Mouse (Mus musculus): ENCODE results near the gene Xpnpep2. TPM values are rescaled to one million over a fixed set of nuclear protein-coding genes. Genes with fewer than 3 reads are reported as not detected.
A peak's percentile ranks its signal among the peaks of the same experiment; 100 is the strongest.

Xpnpep2 gene
- polyA plus RNA-seq, 1 experiment from 2014 or later = 1.4 TPM

- Histone ChIP-seq H3K4me1 (ENCODE audit: control insufficient read depth, insufficient read depth, low read length) (no peaks in the 10 kb centered on the region), H3K27me3 (replicated peaks; ENCODE audit: control insufficient read depth, insufficient read depth, low read length) (no peaks in the 10 kb centered on the region), H3K9ac (ENCODE audit: low read length) (no peak overlapping the region), H3K9me3 (replicated peaks; ENCODE audit: control insufficient read depth, low read length) (no peaks in the 10 kb centered on the region), H3K4me3 (ENCODE audit: low read depth, low read length) (no peak overlapping the region), H3K4me2 (ENCODE audit: low read length) (no peak overlapping the region), H3K36me3 (ENCODE audit: control insufficient read depth, insufficient read depth, low read length) (no peaks in the 10 kb centered on the region), H3K27ac (ENCODE audit: low read depth, low read length) (no peak overlapping the region)
- WGBS = 66% methylated on average over 5 of the region's 5 CpGs
- ATAC-seq (no peak), DNase-seq (ENCODE audit: low spot score) (no peak)
These were observed 26.2 kb upstream of the Xpnpep2 start for GRCm38 (mm10) chrX:48082364-48082763.

GRCm38 (mm10) chrX:48092129-48092528 lies 16.4 kb upstream of the Xpnpep2 start:
- Histone ChIP-seq H3K4me1 (ENCODE audit: control insufficient read depth, insufficient read depth, low read length) (no peaks in the 10 kb centered on the region), H3K36me3 (ENCODE audit: control insufficient read depth, insufficient read depth, low read length) (no peaks in the 10 kb centered on the region), H3K27me3 (replicated peaks; ENCODE audit: control insufficient read depth, insufficient read depth, low read length) (no peaks in the 10 kb centered on the region), H3K4me2 (ENCODE audit: low read length) (no peak overlapping the region), H3K9ac (ENCODE audit: low read length) (no peak overlapping the region), H3K27ac (ENCODE audit: low read depth, low read length) (no peak overlapping the region), H3K9me3 (replicated peaks; ENCODE audit: control insufficient read depth, low read length) (no peaks in the 10 kb centered on the region), H3K4me3 (ENCODE audit: low read depth, low read length) (no peak overlapping the region)
- 57% methylated on average over 10 of the region's 10 CpGs for WGBS
- DNase-seq (ENCODE audit: low spot score) (peak; percentile 5), ATAC-seq (no peak)

GRCm38 (mm10) chrX:48093555-48093954 lies 15.0 kb upstream of the Xpnpep2 start:
- Histone ChIP-seq H3K9ac (ENCODE audit: low read length) (no peak overlapping the region), H3K36me3 (ENCODE audit: control insufficient read depth, insufficient read depth, low read length) (no peaks in the 10 kb centered on the region), H3K27ac (ENCODE audit: low read depth, low read length) (no peak overlapping the region), H3K4me2 (ENCODE audit: low read length) (no peak overlapping the region), H3K27me3 (replicated peaks; ENCODE audit: control insufficient read depth, insufficient read depth, low read length) (no peaks in the 10 kb centered on the region), H3K9me3 (replicated peaks; ENCODE audit: control insufficient read depth, low read length) (no peaks in the 10 kb centered on the region), H3K4me3 (ENCODE audit: low read depth, low read length) (no peak overlapping the region), H3K4me1 (ENCODE audit: control insufficient read depth, insufficient read depth, low read length) (no peaks in the 10 kb centered on the region)
- ATAC-seq (no peak), DNase-seq (ENCODE audit: low spot score) (no peak)
- WGBS = 57% methylated on average over 3 of the region's 3 CpGs

- no peaks in the 10 kb centered on the region for H3K36me3 ChIP-seq (ENCODE audit: control insufficient read depth, insufficient read depth, low read length)
- 65% methylated on average over 4 of the region's 4 CpGs for WGBS
- ATAC-seq = no peak
- no peaks in the 10 kb centered on the region for H3K27me3 ChIP-seq (replicated peaks; ENCODE audit: control insufficient read depth, insufficient read depth, low read length)
- no peak overlapping the region for H3K4me3 ChIP-seq (ENCODE audit: low read depth, low read length)
- H3K27ac ChIP-seq (ENCODE audit: low read depth, low read length) = no peak overlapping the region
- H3K4me1 ChIP-seq (ENCODE audit: control insufficient read depth, insufficient read depth, low read length) = no peaks in the 10 kb centered on the region
- no peak overlapping the region for H3K9ac ChIP-seq (ENCODE audit: low read length)
- H3K9me3 ChIP-seq (replicated peaks; ENCODE audit: control insufficient read depth, low read length) = no peaks in the 10 kb centered on the region
- DNase-seq (ENCODE audit: low spot score) = no peak
- no peak overlapping the region for H3K4me2 ChIP-seq (ENCODE audit: low read length)
These were observed 13.9 kb upstream of the Xpnpep2 start for GRCm38 (mm10) chrX:48094658-48095057.

GRCm38 (mm10) chrX:48096580-48096979 lies 11.9 kb upstream of the Xpnpep2 start:
- ATAC-seq = no peak
- DNase-seq (ENCODE audit: low spot score) = no peak
- no peaks in the 10 kb centered on the region for H3K36me3 ChIP-seq (ENCODE audit: control insufficient read depth, insufficient read depth, low read length)
- no peak overlapping the region for H3K27ac ChIP-seq (ENCODE audit: low read depth, low read length)
- H3K4me3 ChIP-seq (ENCODE audit: low read depth, low read length) = no peak overlapping the region
- H3K9ac ChIP-seq (ENCODE audit: low read length) = no peak overlapping the region
- no peaks in the 10 kb centered on the region for H3K4me1 ChIP-seq (ENCODE audit: control insufficient read depth, insufficient read depth, low read length)
- no peaks in the 10 kb centered on the region for H3K27me3 ChIP-seq (replicated peaks; ENCODE audit: control insufficient read depth, insufficient read depth, low read length)
- H3K4me2 ChIP-seq (ENCODE audit: low read length) = no peak overlapping the region
- WGBS = 79% methylated on average over 8 of the region's 8 CpGs
- H3K9me3 ChIP-seq (replicated peaks; ENCODE audit: control insufficient read depth, low read length) = no peaks in the 10 kb centered on the region

GRCm38 (mm10) chrX:48098470-48099129 lies 9.9 kb upstream of the Xpnpep2 start:
- no peak overlapping the region for H3K27ac ChIP-seq (ENCODE audit: low read depth, low read length)
- 80% methylated on average over 9 of the region's 9 CpGs for WGBS
- no peaks in the 10 kb centered on the region for H3K36me3 ChIP-seq (ENCODE audit: control insufficient read depth, insufficient read depth, low read length)
- H3K4me2 ChIP-seq (ENCODE audit: low read length) = no peak overlapping the region
- H3K27me3 ChIP-seq (replicated peaks; ENCODE audit: control insufficient read depth, insufficient read depth, low read length) = no peaks in the 10 kb centered on the region
- H3K4me1 ChIP-seq (ENCODE audit: control insufficient read depth, insufficient read depth, low read length) = no peaks in the 10 kb centered on the region
- H3K9ac ChIP-seq (ENCODE audit: low read length) = no peak overlapping the region
- no peak overlapping the region for H3K4me3 ChIP-seq (ENCODE audit: low read depth, low read length)
- no peaks in the 10 kb centered on the region for H3K9me3 ChIP-seq (replicated peaks; ENCODE audit: control insufficient read depth, low read length)
- ATAC-seq (no peak), DNase-seq (ENCODE audit: low spot score) (no peak)

GRCm38 (mm10) chrX:48099871-48100270 lies 8.7 kb upstream of the Xpnpep2 start:
- 50% methylated on average over 1 of the region's 1 CpGs for WGBS

GRCm38 (mm10) chrX:48103256-48103655 lies 5.3 kb upstream of the Xpnpep2 start:
- 83% methylated on average over 3 of the region's 3 CpGs for WGBS
- no peak for DNase-seq (ENCODE audit: low spot score)
- no peak for ATAC-seq

More at GRCm38 (mm10) chrX:48099871-48100270, 8.7 kb upstream of the Xpnpep2 start:
- ATAC-seq (no peak), DNase-seq (ENCODE audit: low spot score) (no peak)
- H3K36me3 ChIP-seq (ENCODE audit: control insufficient read depth, insufficient read depth, low read length) = no peaks in the 10 kb centered on the region
- no peak overlapping the region for H3K9ac ChIP-seq (ENCODE audit: low read length)
- no peaks in the 10 kb centered on the region for H3K4me1 ChIP-seq (ENCODE audit: control insufficient read depth, insufficient read depth, low read length)
- H3K27me3 ChIP-seq (replicated peaks; ENCODE audit: control insufficient read depth, insufficient read depth, low read length) = no peaks in the 10 kb centered on the region
- H3K4me2 ChIP-seq (ENCODE audit: low read length) = no peak overlapping the region
- H3K27ac ChIP-seq (ENCODE audit: low read depth, low read length) = no peak overlapping the region
- H3K4me3 ChIP-seq (ENCODE audit: low read depth, low read length) = no peak overlapping the region
- H3K9me3 ChIP-seq (replicated peaks; ENCODE audit: control insufficient read depth, low read length) = no peaks in the 10 kb centered on the region

GRCm38 (mm10) chrX:48104736-48105441 lies 3.6 kb upstream of the Xpnpep2 start:
- H3K27ac ChIP-seq (ENCODE audit: low read depth, low read length) = no peak overlapping the region
- peak; percentile 25 for DNase-seq (ENCODE audit: low spot score)
- no peak overlapping the region for H3K4me3 ChIP-seq (ENCODE audit: low read depth, low read length)
- H3K36me3 ChIP-seq (ENCODE audit: control insufficient read depth, insufficient read depth, low read length) = no peaks in the 10 kb centered on the region
- no peaks in the 10 kb centered on the region for H3K4me1 ChIP-seq (ENCODE audit: control insufficient read depth, insufficient read depth, low read length)
- 78% methylated on average over 7 of the region's 7 CpGs for WGBS
- ATAC-seq = no peak
- no peaks in the 10 kb centered on the region for H3K27me3 ChIP-seq (replicated peaks; ENCODE audit: control insufficient read depth, insufficient read depth, low read length)
- no peak overlapping the region for H3K9ac ChIP-seq (ENCODE audit: low read length)
- H3K4me2 ChIP-seq (ENCODE audit: low read length) = no peak overlapping the region
- H3K9me3 ChIP-seq (replicated peaks; ENCODE audit: control insufficient read depth, low read length) = no peaks in the 10 kb centered on the region

More at GRCm38 (mm10) chrX:48103256-48103655, 5.3 kb upstream of the Xpnpep2 start:
- Histone ChIP-seq H3K4me3 (ENCODE audit: low read depth, low read length) (no peak overlapping the region), H3K4me1 (ENCODE audit: control insufficient read depth, insufficient read depth, low read length) (no peaks in the 10 kb centered on the region), H3K9me3 (replicated peaks; ENCODE audit: control insufficient read depth, low read length) (no peaks in the 10 kb centered on the region), H3K4me2 (ENCODE audit: low read length) (no peak overlapping the region), H3K36me3 (ENCODE audit: control insufficient read depth, insufficient read depth, low read length) (no peaks in the 10 kb centered on the region), H3K9ac (ENCODE audit: low read length) (no peak overlapping the region), H3K27ac (ENCODE audit: low read depth, low read length) (no peak overlapping the region), H3K27me3 (replicated peaks; ENCODE audit: control insufficient read depth, insufficient read depth, low read length) (no peaks in the 10 kb centered on the region)

Data from forebrain, embryonic 14.5 days (tissue).